Mouse (Mus musculus) midbrain, embryonic 11.5 days (tissue): ENCODE data around the gene Copg2. TPM values are rescaled to one million over a fixed set of nuclear protein-coding genes. Genes with fewer than 3 reads are reported as not detected.
"Not testable (repeated sequence)": the region's sequence is repeated elsewhere in the genome, so short reads cannot be mapped to it uniquely, and the experiment has no call there.

Experiments
- ATAC-seq: fragments of 200-750 bp; cut with Nextera tagmentation; 2 replicates; pipeline ENCODE4 v1.8.0; 2017; ENCODE audit warnings: moderate TSS enrichment, moderate library complexity; ENCODE audit not compliant: low FRiP score
- DNase-seq: peaks from one replicate; pipeline ENCODE4 v3.0.0; 2015; ENCODE audit warnings: low spot score; ENCODE audit errors: missing footprints
- H3K27ac ChIP-seq: fragments of 300-500 bp; sonication (generic); 2 replicates; pipeline ENCODE4 v1.5.1; 2014; ENCODE audit warnings: low read depth, low read length
- H3K27me3 ChIP-seq: fragments of 300-500 bp; sonication (generic); 2 replicates; pipeline ENCODE4 v1.6.1; 2014; ENCODE audit warnings: mild to moderate bottlenecking, low read length, moderate library complexity, mixed read lengths; ENCODE audit not compliant: control insufficient read depth, insufficient read depth
- H3K36me3 ChIP-seq: fragments of 300-500 bp; sonication (generic); 2 replicates; pipeline ENCODE4 v1.6.1; 2014; ENCODE audit warnings: mild to moderate bottlenecking, low read length, moderate library complexity, mixed read lengths; ENCODE audit not compliant: control insufficient read depth, insufficient read depth
- H3K4me1 ChIP-seq: fragments of 300-500 bp; sonication (generic); 2 replicates; pipeline ENCODE4 v1.6.1; 2014; ENCODE audit warnings: low read length; ENCODE audit not compliant: control insufficient read depth, insufficient read depth
- H3K4me2 ChIP-seq: fragments of 300-500 bp; sonication (generic); 2 replicates; pipeline ENCODE4 v1.6.1; 2014; ENCODE audit warnings: mild to moderate bottlenecking, moderate library complexity
- H3K4me3 ChIP-seq: fragments of 300-500 bp; sonication (generic); 2 replicates; pipeline ENCODE4 v1.5.1; 2014; ENCODE audit warnings: low read depth, low read length
- H3K9ac ChIP-seq: fragments of 300-500 bp; sonication (generic); 2 replicates; pipeline ENCODE4 v1.6.1; 2014; ENCODE audit warnings: low read length
- H3K9me3 ChIP-seq: fragments of 300-500 bp; sonication (generic); 2 replicates; pipeline ENCODE4 v1.6.1; 2016; ENCODE audit warnings: low read length; ENCODE audit not compliant: control insufficient read depth
- WGBS: fragments of 180-500 bp; shearing (Covaris S2); extraction: QIAGEN DNeasy Blood & Tissue Kit; methylation state at CpG from one replicate; pipeline ENCODE4 v1.1.7; 2014; 5-methylcytosine and 5-hydroxymethylcytosine counted together
- polyA plus RNA-seq: library from polyadenylated mRNA; unstranded; fragments of >200 nt; fragmentation: Nextera tagmentation; extraction: Ambion mirVana; gene quantifications from 2 replicates; pipeline ENCODE4 v1.2.1, GENCODE M21; 2014

Copg2 gene
- polyA plus RNA-seq, 1 experiment from 2014 or later, result 42.0 TPM

DNA sequence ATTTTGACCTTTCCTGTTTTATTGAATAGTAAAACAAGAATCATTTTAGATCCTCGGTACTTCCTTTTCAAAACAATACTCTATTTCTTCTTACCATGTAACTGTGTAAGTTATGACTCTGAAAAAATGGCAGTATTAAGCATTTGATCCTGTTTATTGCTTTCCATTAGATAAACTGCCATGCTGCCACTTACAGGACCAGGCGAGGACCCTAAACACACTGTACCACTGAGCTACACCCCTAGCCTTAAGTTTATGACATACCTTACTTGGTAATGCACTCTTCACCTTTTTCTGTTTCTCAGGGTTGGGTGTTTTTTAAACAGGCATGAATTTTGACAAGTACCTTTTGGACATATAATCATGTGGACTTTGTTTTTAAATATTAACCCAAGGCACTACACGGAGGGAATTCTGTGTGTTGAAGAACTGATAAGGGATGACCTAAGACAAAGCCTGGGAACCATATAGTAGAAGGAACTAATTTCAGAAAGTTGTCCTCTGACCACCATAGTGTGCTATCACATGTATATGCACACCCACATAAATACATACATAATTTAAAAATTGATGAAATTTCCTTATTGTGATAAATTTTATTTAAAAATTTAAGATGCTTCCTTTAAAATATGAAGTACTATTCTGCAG lies 31.4 kb downstream of the Copg2 start:
- Histone ChIP-seq H3K9ac (no peak overlapping the region), H3K27ac (no peak overlapping the region), H3K36me3 (no peaks in the 10 kb centered on the region), H3K9me3 (no peaks in the 10 kb centered on the region), H3K4me3 (no peak overlapping the region), H3K27me3 (no peaks in the 10 kb centered on the region), H3K4me2 (no peak overlapping the region), H3K4me1 (no peaks in the 10 kb centered on the region)
- WGBS, result 90% methylated on average over 3 of the region's 3 CpGs
- ATAC-seq, result no peak
- peak; percentile 39 for DNase-seq

DNA sequence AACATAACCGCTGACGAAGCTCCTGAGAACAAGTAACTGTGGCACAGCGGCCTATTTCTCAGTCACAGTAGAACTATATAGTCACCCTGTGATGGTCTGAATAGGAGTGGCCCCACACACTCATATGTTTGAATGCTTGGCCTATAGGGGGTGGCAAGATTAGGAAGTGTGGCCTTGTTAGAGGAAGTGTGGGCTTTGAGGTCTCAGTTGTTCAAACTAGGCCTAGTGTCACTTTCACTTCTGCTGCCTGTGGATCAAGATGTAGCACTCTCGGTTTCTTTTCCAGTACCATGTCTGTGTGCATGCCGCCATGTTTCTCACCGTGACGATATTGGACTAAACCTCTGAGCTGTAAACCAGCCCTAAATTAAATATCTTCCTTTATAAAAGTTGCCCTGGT lies 40.6 kb downstream of the Copg2 start:
- H3K27ac ChIP-seq, result no peak overlapping the region
- DNase-seq, result no peak
- H3K36me3 ChIP-seq, result no peaks in the 10 kb centered on the region
- no peaks in the 10 kb centered on the region for H3K27me3 ChIP-seq
- no peak for ATAC-seq
- no peak overlapping the region for H3K9ac ChIP-seq
- H3K4me2 ChIP-seq, result no peak overlapping the region
- no peaks in the 10 kb centered on the region for H3K4me1 ChIP-seq
- no peak overlapping the region for H3K4me3 ChIP-seq
- WGBS, result 95% methylated on average over 7 of the region's 7 CpGs
- H3K9me3 ChIP-seq, result no peaks in the 10 kb centered on the region

DNA sequence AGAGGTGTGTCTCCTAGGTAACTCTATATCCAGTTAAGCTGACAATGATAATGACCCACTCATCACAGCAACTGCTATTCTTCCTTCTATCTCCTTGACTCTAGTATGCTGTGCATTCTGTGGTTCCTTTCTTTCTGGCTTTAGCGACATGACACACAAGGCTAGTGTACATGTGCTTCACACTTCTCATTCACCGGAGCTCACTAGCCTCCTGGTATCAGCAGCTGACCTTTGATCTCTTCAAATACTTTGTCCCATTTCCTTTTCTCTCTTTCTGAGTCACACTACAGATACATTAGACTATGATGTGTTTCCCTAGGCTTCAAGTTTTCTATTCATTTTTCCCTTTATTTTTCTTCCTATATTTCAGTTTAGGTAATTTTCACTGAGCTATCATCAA lies 41.4 kb downstream of the Copg2 start:
- H3K4me3 ChIP-seq, result no peak overlapping the region
- 94% methylated on average over 2 of the region's 2 CpGs for WGBS
- H3K4me2 ChIP-seq, result no peak overlapping the region
- ATAC-seq (no peak), DNase-seq (no peak)
- no peak overlapping the region for H3K9ac ChIP-seq
- no peaks in the 10 kb centered on the region for H3K9me3 ChIP-seq
- H3K27me3 ChIP-seq, result no peaks in the 10 kb centered on the region
- H3K36me3 ChIP-seq, result no peaks in the 10 kb centered on the region
- H3K27ac ChIP-seq, result no peak overlapping the region
- no peaks in the 10 kb centered on the region for H3K4me1 ChIP-seq

DNA sequence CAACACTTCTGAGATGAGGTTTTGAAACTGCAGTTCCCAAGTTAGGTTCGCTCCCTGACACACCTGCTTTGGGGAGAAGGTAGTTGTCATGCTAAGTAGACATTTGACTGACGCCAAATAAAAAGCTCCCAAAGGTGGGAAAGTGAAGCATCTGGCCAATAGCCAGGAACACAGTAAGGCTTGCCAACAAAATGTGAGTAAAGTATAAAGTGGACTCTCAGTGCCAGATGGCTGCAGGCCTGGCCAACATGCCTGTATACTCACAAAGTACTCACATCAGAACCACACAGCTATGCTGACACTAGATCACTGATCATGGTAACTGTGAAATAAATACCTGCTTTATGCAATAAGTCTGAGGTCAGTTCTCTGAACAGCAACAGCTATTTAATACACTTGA lies 46.8 kb downstream of the Copg2 start:
- ATAC-seq, result no peak
- no peaks in the 10 kb centered on the region for H3K27me3 ChIP-seq
- H3K9me3 ChIP-seq, result no peaks in the 10 kb centered on the region
- 85% methylated on average over 2 of the region's 2 CpGs for WGBS
- H3K36me3 ChIP-seq, result no peaks in the 10 kb centered on the region
- no peaks in the 10 kb centered on the region for H3K4me1 ChIP-seq
- no peak overlapping the region for H3K27ac ChIP-seq
- no peak overlapping the region for H3K9ac ChIP-seq
- no peak overlapping the region for H3K4me3 ChIP-seq
- DNase-seq, result no peak
- no peak overlapping the region for H3K4me2 ChIP-seq

DNA sequence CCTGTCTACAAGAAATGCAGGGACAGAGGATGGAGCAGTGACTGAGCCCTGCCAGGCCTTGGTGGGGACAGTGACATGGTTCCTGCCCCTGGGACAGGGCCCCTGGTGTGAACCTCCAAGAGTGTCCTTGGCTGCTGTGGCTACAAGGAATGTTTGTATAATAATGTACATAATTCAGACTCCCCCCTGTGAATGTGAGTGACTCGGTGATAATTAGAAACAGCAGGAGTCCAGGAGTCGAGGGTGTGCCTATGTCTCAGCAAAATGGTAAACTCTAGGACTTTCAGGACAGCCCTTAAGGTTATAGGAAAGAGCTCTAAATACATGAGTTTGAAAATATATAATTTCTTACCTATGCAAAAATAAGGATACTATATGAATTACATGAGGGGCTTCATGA lies 64.4 kb downstream of the Copg2 start:
- no peak overlapping the region for H3K9ac ChIP-seq
- H3K36me3 ChIP-seq, result no peaks in the 10 kb centered on the region
- H3K4me1 ChIP-seq, result no peaks in the 10 kb centered on the region
- DNase-seq, result no peak
- H3K27ac ChIP-seq, result no peak overlapping the region
- 69% methylated on average over 2 of the region's 2 CpGs for WGBS
- ATAC-seq, result no peak
- no peak overlapping the region for H3K4me3 ChIP-seq
- H3K9me3 ChIP-seq, result no peaks in the 10 kb centered on the region
- H3K4me2 ChIP-seq, result no peak overlapping the region
- no peaks in the 10 kb centered on the region for H3K27me3 ChIP-seq

DNA sequence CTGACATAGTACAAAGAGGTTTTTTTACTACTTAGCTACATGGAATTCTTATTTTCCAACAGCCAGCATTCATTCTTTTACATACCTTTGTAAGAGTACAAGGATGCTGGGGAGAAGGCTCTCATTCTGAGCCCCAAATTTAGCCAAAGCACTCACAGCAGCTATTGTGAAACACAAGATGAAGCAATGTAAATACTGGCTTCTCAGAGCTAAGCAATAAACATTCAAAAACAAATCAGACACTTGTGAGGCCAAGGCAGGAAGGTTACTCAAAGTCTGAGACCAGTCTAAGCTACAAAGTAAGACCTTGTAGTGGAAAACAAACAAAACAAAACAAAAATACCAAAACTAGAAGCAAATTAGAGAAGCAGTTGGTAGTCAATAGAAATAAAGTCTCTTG lies 83.0 kb downstream of the Copg2 start:
- DNase-seq (no peak), ATAC-seq (no peak)
- Histone ChIP-seq H3K36me3 (no peaks in the 10 kb centered on the region), H3K4me3 (no peak overlapping the region), H3K4me2 (no peak overlapping the region), H3K27ac (no peak overlapping the region), H3K4me1 (no peaks in the 10 kb centered on the region), H3K27me3 (no peaks in the 10 kb centered on the region), H3K9me3 (no peaks in the 10 kb centered on the region), H3K9ac (no peak overlapping the region)

DNA sequence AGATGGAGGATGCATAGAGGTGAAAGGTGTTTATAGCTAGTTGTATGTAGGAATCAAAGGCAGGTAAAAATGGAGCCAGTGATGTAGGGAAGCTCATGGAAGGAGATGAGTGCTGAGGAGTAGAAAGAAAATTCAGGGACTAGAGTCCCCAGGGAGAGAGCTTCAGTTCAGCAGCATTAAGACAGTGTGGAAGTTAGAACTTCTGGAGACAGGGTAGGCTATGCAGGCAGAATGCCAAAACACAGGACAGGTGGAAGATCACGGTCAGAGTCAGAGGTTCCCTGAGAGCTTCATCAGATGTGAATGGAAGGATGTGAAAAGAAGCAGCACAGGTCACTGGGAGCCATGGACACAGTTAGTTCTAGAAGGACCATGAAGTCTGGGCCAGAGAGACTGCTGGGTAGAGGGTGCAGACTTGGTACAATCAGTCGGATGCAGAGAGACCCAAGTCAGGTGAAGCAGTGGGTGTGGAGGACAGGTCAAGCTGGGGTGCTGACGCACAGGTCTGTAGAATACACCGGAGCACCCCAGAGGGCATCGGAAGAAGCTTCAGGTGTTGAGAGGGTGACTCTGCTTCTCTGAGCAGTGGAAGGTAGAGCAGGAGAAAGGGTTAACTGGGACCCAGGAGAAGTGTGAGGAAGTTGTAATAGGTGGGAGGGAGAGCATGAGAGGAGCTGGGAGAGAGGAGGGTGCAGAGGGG lies 91.4 kb downstream of the Copg2 start:
- H3K27me3 ChIP-seq, result no peaks in the 10 kb centered on the region
- DNase-seq (no peak), ATAC-seq (no peak)
- H3K4me2 ChIP-seq, result no peak overlapping the region
- H3K4me1 ChIP-seq, result no peaks in the 10 kb centered on the region
- H3K9ac ChIP-seq, result no peak overlapping the region
- no peak overlapping the region for H3K27ac ChIP-seq
- no peak overlapping the region for H3K4me3 ChIP-seq
- 96% methylated on average over 5 of the region's 5 CpGs for WGBS
- H3K36me3 ChIP-seq, result peaks cover 13% of the 10 kb centered on the region
- H3K9me3 ChIP-seq, result no peaks in the 10 kb centered on the region

DNA sequence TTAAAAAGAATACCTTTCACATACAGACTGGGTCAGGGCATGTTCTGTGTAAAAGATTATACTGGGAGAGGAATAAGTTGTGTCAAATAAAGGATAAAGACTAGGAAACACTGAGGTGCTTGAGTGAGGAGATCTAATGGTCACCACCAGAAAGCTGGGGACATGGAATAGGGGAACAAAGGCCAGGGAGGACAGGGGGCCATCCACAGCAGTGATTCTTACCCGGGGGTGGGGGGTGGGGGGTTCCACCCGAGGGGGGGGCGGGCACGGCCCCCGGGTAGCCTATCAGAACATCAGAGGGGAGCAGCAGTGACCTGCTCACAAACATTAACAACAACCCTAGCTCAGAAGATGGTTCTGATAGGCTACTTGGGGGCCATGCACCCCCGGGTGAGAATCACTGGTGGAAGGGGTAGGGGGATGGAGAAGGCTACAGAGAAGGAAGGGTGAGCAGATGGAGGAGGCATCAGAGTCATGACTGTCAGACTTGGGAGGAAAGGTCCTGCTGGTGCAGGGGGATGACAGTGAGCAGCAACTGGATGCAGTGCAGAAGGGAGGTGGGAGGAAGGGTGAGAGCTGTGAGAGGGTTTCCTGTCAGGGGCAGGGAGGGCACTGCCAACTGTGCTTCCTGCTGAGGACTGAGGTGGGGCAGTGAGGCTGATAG lies 92.1 kb downstream of the Copg2 start:
- H3K9me3 ChIP-seq, H3K27me3 ChIP-seq, H3K27ac ChIP-seq, H3K4me2 ChIP-seq, H3K4me3 ChIP-seq, H3K4me1 ChIP-seq, H3K9ac ChIP-seq: not testable (repeated sequence)
- 79% methylated on average over 6 of the region's 6 CpGs for WGBS
- H3K36me3 ChIP-seq, result peaks cover 13% of the 10 kb centered on the region
- peak; percentile 91 for DNase-seq
- ATAC-seq, result peak; percentile 83

DNA sequence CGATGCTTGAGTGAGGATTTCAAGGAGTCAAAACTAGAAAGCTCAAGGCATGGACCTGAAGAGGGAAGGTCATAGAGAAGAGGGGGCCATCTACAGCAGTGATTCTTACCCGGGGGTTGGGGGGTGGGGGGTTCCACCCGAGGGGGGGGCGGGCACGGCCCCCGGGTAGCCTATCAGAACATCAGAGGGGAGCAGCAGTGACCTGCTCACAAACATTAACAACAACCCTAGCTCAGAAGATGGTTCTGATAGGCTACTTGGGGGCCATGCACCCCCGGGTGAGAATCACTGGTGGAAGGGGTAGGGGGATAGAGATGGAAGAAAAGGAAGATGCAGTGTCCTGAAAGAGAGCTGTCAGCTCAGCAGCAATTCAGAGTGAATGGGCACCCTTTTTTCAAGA lies 93.7 kb downstream of the Copg2 start:
- not testable (repeated sequence) for H3K9me3 ChIP-seq, H3K4me2 ChIP-seq, DNase-seq, H3K4me3 ChIP-seq, H3K27ac ChIP-seq, H3K27me3 ChIP-seq, H3K4me1 ChIP-seq, H3K9ac ChIP-seq
- ATAC-seq, result peak; percentile 48; the same call in 1 of the 2 replicates
- peaks cover 13% of the 10 kb centered on the region for H3K36me3 ChIP-seq
- WGBS, result 93% methylated on average over 7 of the region's 7 CpGs
